Mouse (Mus musculus): ENCODE measurements around the gene Nwd2. TPM values are rescaled to one million over a fixed set of nuclear protein-coding genes. Genes with fewer than 3 reads are reported as not detected.

Nwd2 gene
- polyA plus RNA-seq, 1 experiment: 0.15 TPM

- H3K4me3 ChIP-seq (replicated peaks; ENCODE audit: extremely low read depth, low read depth, low read length): no peak overlapping the region
- no peak for DNase-seq
- TF ChIP-seq CTCF (IDR thresholded peaks at IDR 0.05; ENCODE audit: insufficient read depth, low read length) (no peak), POLR2A (IDR thresholded peaks at IDR 0.05; ENCODE audit: borderline replicate concordance, extremely low read depth, low read depth, low read length) (no peak)
- H3K4me1 ChIP-seq (ENCODE audit: control insufficient read depth, insufficient read depth, low read length): no peaks in the 10 kb centered on the region
- 85% methylated on average over 1 of the region's 1 CpGs for WGBS
Observed at GRCm38 (mm10) chr5:63748759-63749158, 99.9 kb downstream of the Nwd2 start.

- Histone ChIP-seq H3K4me3 (replicated peaks; ENCODE audit: extremely low read depth, low read depth, low read length) (no peak overlapping the region), H3K4me1 (ENCODE audit: control insufficient read depth, insufficient read depth, low read length) (no peaks in the 10 kb centered on the region)
- no peak for DNase-seq
- WGBS: 59% methylated on average over 5 of the region's 5 CpGs
- no peak for TF ChIP-seq POLR2A (IDR thresholded peaks at IDR 0.05; ENCODE audit: borderline replicate concordance, extremely low read depth, low read depth, low read length)
- no peak for TF ChIP-seq CTCF (IDR thresholded peaks at IDR 0.05; ENCODE audit: insufficient read depth, low read length)
Observed at GRCm38 (mm10) chr5:63755092-63755761, 106.3 kb downstream of the Nwd2 start.

- Histone ChIP-seq H3K4me3 (replicated peaks; ENCODE audit: extremely low read depth, low read depth, low read length) (no peak overlapping the region), H3K4me1 (ENCODE audit: control insufficient read depth, insufficient read depth, low read length) (no peaks in the 10 kb centered on the region)
- DNase-seq: no peak
- TF ChIP-seq POLR2A (IDR thresholded peaks at IDR 0.05; ENCODE audit: borderline replicate concordance, extremely low read depth, low read depth, low read length) (no peak), CTCF (IDR thresholded peaks at IDR 0.05; ENCODE audit: insufficient read depth, low read length) (no peak)
- WGBS: 71% methylated on average over 3 of the region's 3 CpGs
Observed at GRCm38 (mm10) chr5:63755938-63756337, 107.0 kb downstream of the Nwd2 start.

GRCm38 (mm10) chr5:63765886-63766285 is 117.0 kb downstream of the Nwd2 start:
- 89% methylated on average over 4 of the region's 4 CpGs for WGBS
- TF ChIP-seq CTCF (IDR thresholded peaks at IDR 0.05; ENCODE audit: insufficient read depth, low read length) (no peak), POLR2A (IDR thresholded peaks at IDR 0.05; ENCODE audit: borderline replicate concordance, extremely low read depth, low read depth, low read length) (no peak)
- DNase-seq: no peak
- no peaks in the 10 kb centered on the region for H3K4me1 ChIP-seq (ENCODE audit: control insufficient read depth, insufficient read depth, low read length)
- no peak overlapping the region for H3K4me3 ChIP-seq (replicated peaks; ENCODE audit: extremely low read depth, low read depth, low read length)

GRCm38 (mm10) chr5:63766715-63767114 is 117.8 kb downstream of the Nwd2 start:
- no peaks in the 10 kb centered on the region for H3K4me1 ChIP-seq (ENCODE audit: control insufficient read depth, insufficient read depth, low read length)
- peak; percentile 22 for DNase-seq
- no peak for TF ChIP-seq POLR2A (IDR thresholded peaks at IDR 0.05; ENCODE audit: borderline replicate concordance, extremely low read depth, low read depth, low read length)
- TF ChIP-seq CTCF (IDR thresholded peaks at IDR 0.05; ENCODE audit: insufficient read depth, low read length): peak; percentile 11; the same call in 1 of the 2 replicates
- WGBS: 29% methylated on average over 6 of the region's 6 CpGs
- H3K4me3 ChIP-seq (replicated peaks; ENCODE audit: extremely low read depth, low read depth, low read length): no peak overlapping the region

- no peak for DNase-seq
- H3K4me1 ChIP-seq (ENCODE audit: control insufficient read depth, insufficient read depth, low read length): no peaks in the 10 kb centered on the region
- 45% methylated on average over 8 of the region's 8 CpGs for WGBS
- no peak for TF ChIP-seq POLR2A (IDR thresholded peaks at IDR 0.05; ENCODE audit: borderline replicate concordance, extremely low read depth, low read depth, low read length)
- TF ChIP-seq CTCF (IDR thresholded peaks at IDR 0.05; ENCODE audit: insufficient read depth, low read length): no peak
- no peak overlapping the region for H3K4me3 ChIP-seq (replicated peaks; ENCODE audit: extremely low read depth, low read depth, low read length)
Observed at GRCm38 (mm10) chr5:63767464-63767863, 118.6 kb downstream of the Nwd2 start.

GRCm38 (mm10) chr5:63768220-63768619 is 119.3 kb downstream of the Nwd2 start:
- Histone ChIP-seq H3K4me1 (ENCODE audit: control insufficient read depth, insufficient read depth, low read length) (no peaks in the 10 kb centered on the region), H3K4me3 (replicated peaks; ENCODE audit: extremely low read depth, low read depth, low read length) (no peak overlapping the region)
- 40% methylated on average over 4 of the region's 4 CpGs for WGBS
- TF ChIP-seq CTCF (IDR thresholded peaks at IDR 0.05; ENCODE audit: insufficient read depth, low read length) (no peak), POLR2A (IDR thresholded peaks at IDR 0.05; ENCODE audit: borderline replicate concordance, extremely low read depth, low read depth, low read length) (no peak)
- DNase-seq: no peak

GRCm38 (mm10) chr5:63772971-63773370 is 124.1 kb downstream of the Nwd2 start:
- no peak for TF ChIP-seq POLR2A (IDR thresholded peaks at IDR 0.05; ENCODE audit: borderline replicate concordance, extremely low read depth, low read depth, low read length)
- no peak for TF ChIP-seq CTCF (IDR thresholded peaks at IDR 0.05; ENCODE audit: insufficient read depth, low read length)
- DNase-seq: no peak
- WGBS: 72% methylated on average over 2 of the region's 2 CpGs
- Histone ChIP-seq H3K4me3 (replicated peaks; ENCODE audit: extremely low read depth, low read depth, low read length) (no peak overlapping the region), H3K4me1 (ENCODE audit: control insufficient read depth, insufficient read depth, low read length) (no peaks in the 10 kb centered on the region)

- TF ChIP-seq POLR2A (IDR thresholded peaks at IDR 0.05; ENCODE audit: borderline replicate concordance, extremely low read depth, low read depth, low read length) (no peak), CTCF (IDR thresholded peaks at IDR 0.05; ENCODE audit: insufficient read depth, low read length) (no peak)
- WGBS: 52% methylated on average over 1 of the region's 1 CpGs
- Histone ChIP-seq H3K4me3 (replicated peaks; ENCODE audit: extremely low read depth, low read depth, low read length) (no peak overlapping the region), H3K4me1 (ENCODE audit: control insufficient read depth, insufficient read depth, low read length) (no peaks in the 10 kb centered on the region)
- DNase-seq: no peak
Observed at GRCm38 (mm10) chr5:63773603-63774002, 124.7 kb downstream of the Nwd2 start.

- TF ChIP-seq CTCF (IDR thresholded peaks at IDR 0.05; ENCODE audit: insufficient read depth, low read length) (no peak), POLR2A (IDR thresholded peaks at IDR 0.05; ENCODE audit: borderline replicate concordance, extremely low read depth, low read depth, low read length) (no peak)
- WGBS: 80% methylated on average over 10 of the region's 10 CpGs
- no peak for DNase-seq
- Histone ChIP-seq H3K4me1 (ENCODE audit: control insufficient read depth, insufficient read depth, low read length) (no peaks in the 10 kb centered on the region), H3K4me3 (replicated peaks; ENCODE audit: extremely low read depth, low read depth, low read length) (no peak overlapping the region)
Observed at GRCm38 (mm10) chr5:63788156-63788826, 139.4 kb downstream of the Nwd2 start.

Measured in lung, adult 2 months (tissue).